Mouse (Mus musculus) forebrain, embryonic 11.5 days (tissue): ENCODE measurements around the gene Dclk1. TPM values are rescaled to one million over a fixed set of nuclear protein-coding genes. Genes with fewer than 3 reads are reported as not detected.

Source experiments
- ATAC-seq: fragments of 200-750 bp; cut with Nextera tagmentation; replicated peaks from 2 replicates; pipeline ENCODE4 v1.8.0; 2017; ENCODE audit warnings: moderate TSS enrichment; ENCODE audit not compliant: low FRiP score
- DNase-seq: peaks from one replicate; pipeline ENCODE4 v3.0.0-alpha.2; 2017; ENCODE audit warnings: low spot score
- H3K27ac ChIP-seq: fragments of 300-500 bp; sonication (generic); 2 replicates; pipeline ENCODE4 v1.5.1; 2014; ENCODE audit warnings: low read depth, low read length
- H3K27me3 ChIP-seq: fragments of 300-500 bp; sonication (generic); 2 replicates; pipeline ENCODE4 v1.6.1; 2014; ENCODE audit warnings: mild to moderate bottlenecking, low read length, mixed read lengths; ENCODE audit not compliant: control insufficient read depth, insufficient read depth
- H3K36me3 ChIP-seq: fragments of 300-500 bp; sonication (generic); 2 replicates; pipeline ENCODE4 v1.6.1; 2014; ENCODE audit warnings: mild to moderate bottlenecking, low read length, moderate library complexity, mixed read lengths; ENCODE audit not compliant: control insufficient read depth, insufficient read depth
- H3K4me1 ChIP-seq: fragments of 300-500 bp; sonication (generic); replicated peaks from 2 replicates; pipeline ENCODE4 v1.6.1; 2014; ENCODE audit warnings: low read length, mixed read lengths; ENCODE audit not compliant: control insufficient read depth, insufficient read depth
- H3K4me2 ChIP-seq: fragments of 300-500 bp; sonication (generic); 2 replicates; pipeline ENCODE4 v1.6.1; 2014; ENCODE audit warnings: low read depth, mild to moderate bottlenecking, low read length, moderate library complexity, mixed read lengths; ENCODE audit not compliant: severe bottlenecking
- H3K4me3 ChIP-seq: fragments of 300-500 bp; sonication (generic); 2 replicates; pipeline ENCODE4 v1.5.1; 2014; ENCODE audit warnings: low read depth, low read length
- H3K9ac ChIP-seq: fragments of 300-500 bp; sonication (generic); 2 replicates; pipeline ENCODE4 v1.6.1; 2014; ENCODE audit warnings: low read length
- H3K9me3 ChIP-seq: fragments of 300-500 bp; sonication (generic); 2 replicates; pipeline ENCODE4 v1.6.1; 2016; ENCODE audit warnings: low read length, mixed read lengths; ENCODE audit not compliant: control insufficient read depth
- WGBS: fragments of 180-500 bp; shearing (Covaris S2); extraction: QIAGEN DNeasy Blood & Tissue Kit; methylation state at CpG from one replicate; pipeline ENCODE4 v1.1.7; 2014; 5-methylcytosine and 5-hydroxymethylcytosine counted together
- polyA plus RNA-seq: library from polyadenylated mRNA; unstranded; fragments of >200 nt; fragmentation: Nextera tagmentation; extraction: Ambion mirVana; gene quantifications from 2 replicates; pipeline ENCODE4 v1.2.1, GENCODE M21; 2014

Dclk1 gene
- polyA plus RNA-seq, 1 experiment from 2014 or later: 77.5 TPM

GRCm38 (mm10) chr3:55288726-55289125 is 46.6 kb downstream of the Dclk1 start:
- H3K4me3 ChIP-seq: no peak overlapping the region
- no peaks in the 10 kb centered on the region for H3K27me3 ChIP-seq
- H3K4me1 ChIP-seq: peaks cover 1% of the 10 kb centered on the region; the same call in 1 of the 2 replicates
- H3K27ac ChIP-seq: no peak overlapping the region
- H3K4me2 ChIP-seq: no peak overlapping the region
- H3K36me3 ChIP-seq: no peaks in the 10 kb centered on the region
- H3K9ac ChIP-seq: no peak overlapping the region
- no peak for DNase-seq
- 45% methylated on average over 4 of the region's 4 CpGs for WGBS
- no peaks in the 10 kb centered on the region for H3K9me3 ChIP-seq
- no peak for ATAC-seq

- WGBS: 87% methylated on average over 4 of the region's 4 CpGs
- DNase-seq: no peak
- Histone ChIP-seq H3K36me3 (no peaks in the 10 kb centered on the region), H3K27me3 (no peaks in the 10 kb centered on the region), H3K9me3 (no peaks in the 10 kb centered on the region), H3K4me3 (no peak overlapping the region), H3K4me1 (no peaks in the 10 kb centered on the region), H3K27ac (no peak overlapping the region), H3K9ac (no peak overlapping the region), H3K4me2 (no peak overlapping the region)
- ATAC-seq: no peak
Measured at GRCm38 (mm10) chr3:55291964-55292363, 49.8 kb downstream of the Dclk1 start.

- DNase-seq (no peak), ATAC-seq (no peak)
- Histone ChIP-seq H3K9me3 (no peaks in the 10 kb centered on the region), H3K4me3 (no peak overlapping the region), H3K9ac (no peak overlapping the region), H3K4me1 (no peaks in the 10 kb centered on the region), H3K27me3 (no peaks in the 10 kb centered on the region), H3K36me3 (no peaks in the 10 kb centered on the region), H3K27ac (no peak overlapping the region), H3K4me2 (no peak overlapping the region)
- WGBS: 85% methylated on average over 10 of the region's 10 CpGs
Measured at GRCm38 (mm10) chr3:55292783-55293430, 50.7 kb downstream of the Dclk1 start.

DNA sequence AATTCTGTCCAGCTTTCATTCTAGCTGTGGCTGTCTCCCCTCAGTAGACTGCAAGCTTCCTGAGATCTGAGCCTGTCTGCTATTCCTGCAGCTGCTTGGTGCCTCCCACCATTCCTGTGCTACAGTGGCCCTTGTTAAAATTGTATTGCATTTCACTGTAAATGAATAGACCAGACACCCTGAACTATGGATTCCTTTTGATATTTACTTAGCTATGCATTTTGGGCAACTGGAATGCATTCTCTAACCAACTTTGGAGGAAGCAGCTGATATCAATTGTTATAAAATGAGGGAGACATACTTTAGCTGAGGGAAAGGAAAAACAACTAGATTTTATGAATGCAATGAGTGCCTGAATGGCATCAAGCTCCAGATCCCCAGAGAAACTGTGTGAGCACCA is 63.5 kb downstream of the Dclk1 start:
- Histone ChIP-seq H3K4me3 (no peak overlapping the region), H3K27ac (no peak overlapping the region), H3K9me3 (no peaks in the 10 kb centered on the region; the same call in 1 of the 2 replicates), H3K4me1 (0 out of 2 replicates have a peak, but pooled peaks cover 5% of the 10 kb centered on the region), H3K9ac (no peak overlapping the region), H3K36me3 (no peaks in the 10 kb centered on the region), H3K4me2 (no peak overlapping the region), H3K27me3 (no peaks in the 10 kb centered on the region)
- DNase-seq (no peak), ATAC-seq (no peak)

DNA sequence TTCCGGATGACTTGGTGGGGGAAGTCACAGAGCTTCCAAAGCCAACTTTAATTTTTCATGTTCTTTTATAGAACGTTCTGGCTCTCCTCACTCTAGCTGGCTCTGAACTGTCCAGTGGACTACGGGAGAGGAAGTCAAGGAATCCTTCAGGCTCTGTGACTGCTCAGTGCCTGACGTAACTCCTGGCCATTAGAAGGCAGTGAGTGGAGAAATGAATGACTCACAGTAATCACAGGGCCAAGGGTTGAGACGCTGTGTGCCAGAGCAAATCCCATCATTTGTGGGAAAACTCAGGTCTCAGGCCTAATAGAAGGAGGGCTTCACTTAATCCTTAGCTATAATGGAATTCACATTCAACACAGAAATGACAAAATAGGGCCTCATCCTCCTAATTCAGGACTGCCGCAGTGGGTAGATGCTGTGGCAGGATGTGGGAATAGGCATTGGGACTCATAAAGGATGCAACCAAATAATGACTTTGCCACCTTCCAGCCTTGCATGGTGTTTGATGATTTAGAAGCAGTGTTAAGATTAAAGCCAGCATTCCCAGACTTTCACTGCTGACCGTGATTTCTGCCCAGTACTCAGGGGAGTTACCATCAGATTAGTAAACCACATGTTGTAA is 65.5 kb downstream of the Dclk1 start:
- 0 out of 2 replicates have a peak, but pooled peaks cover 5% of the 10 kb centered on the region for H3K4me1 ChIP-seq
- no peaks in the 10 kb centered on the region for H3K36me3 ChIP-seq
- no peak overlapping the region for H3K4me2 ChIP-seq
- ATAC-seq (no peak), DNase-seq (no peak)
- H3K4me3 ChIP-seq: no peak overlapping the region
- WGBS: 43% methylated on average over 7 of the region's 7 CpGs
- H3K9ac ChIP-seq: no peak overlapping the region
- no peaks in the 10 kb centered on the region for H3K9me3 ChIP-seq
- H3K27ac ChIP-seq: no peak overlapping the region
- H3K27me3 ChIP-seq: no peaks in the 10 kb centered on the region

DNA sequence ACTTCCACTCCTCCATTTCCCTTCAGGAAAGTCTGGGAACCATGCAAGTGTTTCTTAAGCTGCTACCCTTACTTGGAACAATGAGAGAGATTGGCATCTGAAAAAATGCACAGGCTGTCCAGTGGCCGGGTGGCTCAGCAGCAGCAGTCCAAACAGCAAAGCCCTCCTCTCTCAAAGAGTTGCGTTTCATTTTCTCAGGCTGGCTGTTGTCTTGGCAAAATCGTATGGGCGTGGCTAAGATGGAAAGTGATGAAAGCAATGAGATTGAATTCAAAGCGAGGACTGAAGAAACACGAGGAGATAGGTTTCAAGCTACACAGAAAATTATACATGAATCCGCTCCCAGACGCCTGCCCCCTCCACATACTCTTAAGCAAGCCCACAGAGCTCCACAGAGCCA is 67.8 kb downstream of the Dclk1 start:
- ATAC-seq: no peak
- no peak for DNase-seq
- 75% methylated on average over 8 of the region's 8 CpGs for WGBS
- Histone ChIP-seq H3K4me3 (no peak overlapping the region), H3K4me2 (no peak overlapping the region), H3K4me1 (0 out of 2 replicates have a peak, but pooled peaks cover 5% of the 10 kb centered on the region), H3K9ac (no peak overlapping the region), H3K27ac (no peak overlapping the region), H3K36me3 (no peaks in the 10 kb centered on the region; the same call in 1 of the 2 replicates), H3K9me3 (no peaks in the 10 kb centered on the region), H3K27me3 (no peaks in the 10 kb centered on the region)

DNA sequence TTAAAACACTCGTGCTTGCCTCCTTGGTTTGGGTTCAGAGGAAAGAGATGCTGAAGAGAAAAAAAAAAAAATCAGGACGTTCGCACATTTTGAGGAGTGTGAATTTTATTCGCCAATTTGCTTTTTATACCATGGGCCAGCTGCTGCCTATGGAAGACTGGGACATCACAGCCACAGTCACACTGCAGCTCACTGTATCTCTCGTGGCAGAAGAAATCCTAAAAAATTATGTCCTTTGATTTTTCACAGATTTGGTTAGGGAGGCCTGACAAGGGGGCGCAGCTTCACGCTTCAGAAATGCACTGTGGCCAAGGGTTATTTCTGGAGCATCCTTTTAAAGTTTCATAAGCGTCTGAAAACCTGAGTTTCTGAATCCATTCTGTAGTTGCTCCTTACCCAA is 73.7 kb downstream of the Dclk1 start:
- 91% methylated on average over 8 of the region's 8 CpGs for WGBS
- no peaks in the 10 kb centered on the region for H3K4me1 ChIP-seq
- no peaks in the 10 kb centered on the region; the same call in 1 of the 2 replicates for H3K36me3 ChIP-seq
- H3K9ac ChIP-seq: no peak overlapping the region
- ATAC-seq (no peak), DNase-seq (no peak)
- no peaks in the 10 kb centered on the region for H3K27me3 ChIP-seq
- H3K9me3 ChIP-seq: no peaks in the 10 kb centered on the region
- H3K4me3 ChIP-seq: no peak overlapping the region
- H3K4me2 ChIP-seq: no peak overlapping the region
- no peak overlapping the region for H3K27ac ChIP-seq

GRCm38 (mm10) chr3:55318021-55318420 is 75.9 kb downstream of the Dclk1 start:
- Histone ChIP-seq H3K4me2 (no peak overlapping the region), H3K4me1 (no peaks in the 10 kb centered on the region), H3K9me3 (no peaks in the 10 kb centered on the region), H3K27ac (no peak overlapping the region), H3K4me3 (no peak overlapping the region), H3K36me3 (no peaks in the 10 kb centered on the region), H3K27me3 (no peaks in the 10 kb centered on the region), H3K9ac (no peak overlapping the region)
- WGBS: 89% methylated on average over 1 of the region's 1 CpGs
- ATAC-seq (no peak), DNase-seq (no peak)

GRCm38 (mm10) chr3:55320572-55320971 is 78.4 kb downstream of the Dclk1 start:
- DNase-seq (no peak), ATAC-seq (no peak)
- no peaks in the 10 kb centered on the region for H3K9me3 ChIP-seq
- H3K4me2 ChIP-seq: no peak overlapping the region
- H3K27ac ChIP-seq: no peak overlapping the region
- WGBS: 94% methylated on average over 3 of the region's 3 CpGs
- no peaks in the 10 kb centered on the region for H3K4me1 ChIP-seq
- H3K9ac ChIP-seq: no peak overlapping the region
- no peak overlapping the region for H3K4me3 ChIP-seq
- no peaks in the 10 kb centered on the region for H3K27me3 ChIP-seq
- H3K36me3 ChIP-seq: no peaks in the 10 kb centered on the region
